Mouse (Mus musculus) spleen, adult 2 months (tissue): ENCODE data around the gene Slc25a35.

Experiments used
- CTCF ChIP-seq: fragments of 200-500 bp; IDR thresholded peaks from 2 replicates; pipeline ENCODE4 v1.5.1; 2011; ENCODE audit warnings: mild to moderate bottlenecking, inconsistent platforms; ENCODE audit not compliant: insufficient read depth, insufficient read length, insufficient replicate concordance; ENCODE audit errors: extremely low read depth
- POLR2A ChIP-seq: fragments of 200-500 bp; IDR thresholded peaks from 2 replicates; pipeline ENCODE4 v1.6.1; 2011; ENCODE audit warnings: low read depth, low read length, inconsistent platforms

- TF ChIP-seq CTCF (no peak), POLR2A (no peak)
Observed at GRCm38 (mm10) chr11:68956107-68956506, 11.8 kb upstream of the Slc25a35 start.
